8 mouse cellular contexts compared by ENCODE assay signal in the genomic region with DNA sequence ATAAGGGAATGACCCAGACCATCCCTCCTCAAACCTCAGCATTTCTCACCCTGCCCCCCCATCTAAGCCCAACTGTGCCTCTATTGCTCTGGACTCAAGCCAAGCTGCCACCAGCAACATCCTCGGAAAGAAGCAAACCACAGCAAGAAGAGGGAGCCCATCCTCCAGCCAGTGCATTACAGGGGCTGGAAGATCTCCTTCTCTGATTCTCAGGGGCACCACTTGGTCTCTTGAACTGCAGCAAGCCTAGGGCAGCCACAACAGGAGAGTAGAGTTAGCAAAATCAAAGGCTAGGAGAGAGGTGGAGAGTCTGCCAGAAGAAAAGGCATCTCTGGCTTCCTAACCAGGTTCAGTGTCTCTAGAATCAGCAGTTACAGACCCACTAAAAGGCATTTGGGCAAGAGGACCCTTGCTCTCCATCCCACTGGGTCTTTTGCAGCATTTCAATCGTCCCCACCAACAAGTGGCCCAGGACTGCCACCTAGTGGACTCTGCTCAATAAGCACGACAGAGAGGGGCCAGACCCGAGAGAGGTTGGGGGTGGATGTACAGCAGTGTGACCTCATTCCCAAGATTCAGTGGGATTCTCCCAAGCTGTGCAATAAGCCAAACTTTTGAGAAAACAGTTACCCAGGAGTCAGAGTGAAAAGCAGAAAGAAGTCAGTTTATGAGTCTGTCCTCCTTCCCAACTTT. TPM values are rescaled to one million over a fixed set of nuclear protein-coding genes. Genes with fewer than 3 reads are reported as not detected.
DNase-seq lines count a peak whose midpoint lies in the region; ATAC-seq lines count a peak whose summit lies in the region.

No protein-coding gene starts in this region.

- peak; percentile 7 for DNase-seq in MEL-GATA-1-ER (ENCODE audit: extremely low read depth, low read depth)
- peak; percentile 85 to 91 for DNase-seq in cerebellum, adult 18-20 months
- peak; percentile 84 to 87 for DNase-seq in layer of hippocampus, postnatal 14 days (ENCODE audit: low spot score in 2 of 2)
- DNase-seq in lung, postnatal 4 days, result peak; percentile 81 to 89
- DNase-seq in right cerebral cortex, postnatal 14 days, result peak; percentile 83
- peak; percentile 67 to 83 for DNase-seq in urinary bladder, postnatal 4 days (ENCODE audit: low spot score in 2 of 2)

- peaks cover 3% of the 10 kb centered on the region; the same call in 1 of the 2 replicates for H3K27me3 ChIP-seq in hindbrain, embryonic 13.5 days

- H3K4me3 ChIP-seq in hindbrain, embryonic 13.5 days, result no peak overlapping the region

- peak overlapping the region; percentile 43; the same call in 1 of the 2 replicates for H3K9ac ChIP-seq in hindbrain, embryonic 13.5 days

- no peak overlapping the region for H3K4me2 ChIP-seq in hindbrain, embryonic 13.5 days

- no peaks in the 10 kb centered on the region for H3K9me3 ChIP-seq in hindbrain, embryonic 13.5 days

- peak; percentile 55 for ATAC-seq in frontal cortex, adult (ENCODE audit: low TSS enrichment)
- peak; percentile 76 for ATAC-seq in hindbrain, embryonic 13.5 days (ENCODE audit: low FRiP score)

- 0 out of 2 replicates have a peak, but pooled peaks cover 6% of the 10 kb centered on the region for H3K36me3 ChIP-seq in hindbrain, embryonic 13.5 days

- H3K4me1 ChIP-seq in hindbrain, embryonic 13.5 days (replicated peaks), result peaks cover 19% of the 10 kb centered on the region

- 5% methylated on average over 4 of the region's 4 CpGs for WGBS in hindbrain, embryonic 13.5 days

- no peak overlapping the region for H3K27ac ChIP-seq in hindbrain, embryonic 13.5 days

RNA-seq across cellular contexts. Expression of a gene that starts 42.3 kb away (rescaled TPM):
- 125 and 126 TPM in 2 replicates for polyA plus RNA-seq in hindbrain, embryonic 13.5 days (2015; fragmentation: Nextera tagmentation; extraction: Ambion mirVana)
- total RNA-seq in layer of hippocampus, postnatal 14 days (2021), result 10 to 100 TPM; 67.2 to 69.5 TPM

Comparison
In these comparisons a context has a peak if more than half of its experiments do, and no peak if none do; other contexts are left out.
1. DNase-seq: peak in every context shown above with its lines; median percentile 88 in cerebellum, adult 18-20 months; 86 in layer of hippocampus, postnatal 14 days; 85 in lung, postnatal 4 days; 83 in right cerebral cortex, postnatal 14 days; 75 in urinary bladder, postnatal 4 days; 7 in MEL-GATA-1-ER.